Mouse (Mus musculus): ENCODE results near the gene Foxr1. TPM values are rescaled to one million over a fixed set of nuclear protein-coding genes. Genes with fewer than 3 reads are reported as not detected.

Foxr1 gene
- total RNA-seq, 1 experiment, result 1.9 TPM

- TF ChIP-seq CHD2 (IDR thresholded peaks at IDR 0.05; ENCODE audit: low read depth, low read length) (peak; percentile 6; the same call in 1 of the 2 replicates), ZNF384 (IDR thresholded peaks at IDR 0.05; ENCODE audit: low read depth, low read length) (no peak)
- in situ Hi-C loops (cut with MboI; ENCODE audit: low sequenced_read_pairs in 2 of 2, unreplicated experiment in 2 of 2), result no loop called here
- peaks cover 36% of the 10 kb centered on the region for H3K36me3 ChIP-seq (ENCODE audit: control insufficient read depth, insufficient read depth, low read length, poor library complexity, severe bottlenecking)
- H3K27ac ChIP-seq (ENCODE audit: insufficient read depth, low read depth, low read length, poor library complexity, severe bottlenecking), result peak overlapping the region; percentile 92
- peak overlapping the region; percentile 98 for H3K9ac ChIP-seq (ENCODE audit: insufficient read depth, low read depth, low read length, poor library complexity, severe bottlenecking)
- peak overlapping the region; percentile 84 to 95 for H3K4me3 ChIP-seq (ENCODE audit: insufficient read depth in 1 of 2, low read depth in 1 of 2, low read length in 2 of 2, poor library complexity in 1 of 2, severe bottlenecking in 1 of 2)
- peaks cover 0 to 3% of the 10 kb centered on the region in 2 experiments; a peak in 2 of 4 replicates for H3K4me1 ChIP-seq (ENCODE audit: control insufficient read depth in 2 of 2, insufficient read depth in 2 of 2, low read length in 2 of 2, poor library complexity in 1 of 2)
- no peak for DNase-seq (ENCODE audit: low read depth, low spot score)
- H3K9me3 ChIP-seq (ENCODE audit: control insufficient read depth, insufficient read depth, low read depth, low read length), result no peaks in the 10 kb centered on the region
Observed at GRCm38 (mm10) chr9:44407752-44408097, 33.2 kb downstream of the Foxr1 start.

GRCm38 (mm10) chr9:44406906-44407751 lies 33.8 kb downstream of the Foxr1 start, which contains the start of the genes Rps25 and Trappc4:
Gene Rps25 (plus strand): TSS chr9:44407139.
Gene Trappc4 (minus strand): TSS chr9:44407600.
- in situ Hi-C loops (cut with MboI; ENCODE audit: low sequenced_read_pairs in 2 of 2, unreplicated experiment in 2 of 2), result no loop called here
- H3K36me3 ChIP-seq (ENCODE audit: control insufficient read depth, insufficient read depth, low read length, poor library complexity, severe bottlenecking), result peaks cover 37% of the 10 kb centered on the region
- H3K9ac ChIP-seq (ENCODE audit: insufficient read depth, low read depth, low read length, poor library complexity, severe bottlenecking), result peak within 1 kb of the TSS; percentile 98
- TF ChIP-seq HCFC1 (IDR thresholded peaks at IDR 0.05; ENCODE audit: borderline replicate concordance, insufficient read depth, low read length), result peak; percentile 56; the same call in 1 of the 2 replicates
- TF ChIP-seq MAFK (IDR thresholded peaks at IDR 0.05; ENCODE audit: insufficient read depth, low read depth, low read length), result no peak
- TF ChIP-seq CHD2 (IDR thresholded peaks at IDR 0.05; ENCODE audit: low read depth, low read length), result peak; percentile 57; the same call in 1 of the 2 replicates
- TF ChIP-seq ZC3H11A (IDR thresholded peaks at IDR 0.05; ENCODE audit: borderline replicate concordance, low read depth, low read length), result no peak
- no peaks in the 10 kb centered on the region for H3K9me3 ChIP-seq (ENCODE audit: control insufficient read depth, insufficient read depth, low read depth, low read length)
- peak; percentile 93 for DNase-seq (ENCODE audit: low read depth, low spot score)
- H3K27ac ChIP-seq (ENCODE audit: insufficient read depth, low read depth, low read length, poor library complexity, severe bottlenecking), result peak within 1 kb of the TSS; percentile 92
- H3K4me1 ChIP-seq (ENCODE audit: control insufficient read depth in 2 of 2, insufficient read depth in 2 of 2, low read length in 2 of 2, poor library complexity in 1 of 2), result peaks cover 0 to 3% of the 10 kb centered on the region in 2 experiments; a peak in 2 of 4 replicates
- peak within 1 kb of the TSS; percentile 84 to 95 for H3K4me3 ChIP-seq (ENCODE audit: insufficient read depth in 1 of 2, low read depth in 1 of 2, low read length in 2 of 2, poor library complexity in 1 of 2, severe bottlenecking in 1 of 2)

DNA sequence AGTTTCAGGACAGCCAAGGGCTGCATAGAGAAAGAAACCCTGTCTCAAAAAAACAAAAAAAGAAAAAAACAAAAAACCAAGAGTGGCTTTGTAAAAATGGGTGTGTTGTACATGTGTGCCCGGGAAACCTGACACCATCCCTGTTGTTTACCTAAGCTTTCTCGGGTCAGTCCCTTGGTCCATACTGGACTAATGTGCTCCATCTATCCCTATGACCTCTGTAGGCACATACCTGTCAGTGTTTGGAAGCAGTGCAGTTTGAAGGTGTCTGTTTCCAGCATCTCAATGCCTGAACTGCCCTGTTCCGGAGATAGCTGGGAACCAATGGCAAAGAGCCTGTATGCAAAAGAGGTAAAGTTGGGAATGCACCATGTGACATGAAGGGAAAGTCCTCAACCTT lies 35.9 kb downstream of the Foxr1 start:
- in situ Hi-C loops (cut with MboI; ENCODE audit: low sequenced_read_pairs in 2 of 2, unreplicated experiment in 2 of 2), result no loop called here
- no peak overlapping the region for H3K4me3 ChIP-seq (ENCODE audit: insufficient read depth in 1 of 2, low read depth in 1 of 2, low read length in 2 of 2, poor library complexity in 1 of 2, severe bottlenecking in 1 of 2)
- peaks cover 0 to 3% of the 10 kb centered on the region in 2 experiments; a peak in 1 of 4 replicates for H3K4me1 ChIP-seq (ENCODE audit: control insufficient read depth in 2 of 2, insufficient read depth in 2 of 2, low read length in 2 of 2, poor library complexity in 1 of 2)
- no peak overlapping the region for H3K27ac ChIP-seq (ENCODE audit: insufficient read depth, low read depth, low read length, poor library complexity, severe bottlenecking)
- DNase-seq (ENCODE audit: low read depth, low spot score), result no peak
- H3K9me3 ChIP-seq (ENCODE audit: control insufficient read depth, insufficient read depth, low read depth, low read length), result no peaks in the 10 kb centered on the region
- TF ChIP-seq ZC3H11A (IDR thresholded peaks at IDR 0.05; ENCODE audit: borderline replicate concordance, low read depth, low read length) (no peak), HCFC1 (IDR thresholded peaks at IDR 0.05; ENCODE audit: borderline replicate concordance, insufficient read depth, low read length) (no peak), MAFK (IDR thresholded peaks at IDR 0.05; ENCODE audit: insufficient read depth, low read depth, low read length) (no peak), CHD2 (IDR thresholded peaks at IDR 0.05; ENCODE audit: low read depth, low read length) (no peak), ZNF384 (IDR thresholded peaks at IDR 0.05; ENCODE audit: low read depth, low read length) (no peak)
- no peak overlapping the region for H3K9ac ChIP-seq (ENCODE audit: insufficient read depth, low read depth, low read length, poor library complexity, severe bottlenecking)
- H3K36me3 ChIP-seq (ENCODE audit: control insufficient read depth, insufficient read depth, low read length, poor library complexity, severe bottlenecking), result peaks cover 26% of the 10 kb centered on the region

DNA sequence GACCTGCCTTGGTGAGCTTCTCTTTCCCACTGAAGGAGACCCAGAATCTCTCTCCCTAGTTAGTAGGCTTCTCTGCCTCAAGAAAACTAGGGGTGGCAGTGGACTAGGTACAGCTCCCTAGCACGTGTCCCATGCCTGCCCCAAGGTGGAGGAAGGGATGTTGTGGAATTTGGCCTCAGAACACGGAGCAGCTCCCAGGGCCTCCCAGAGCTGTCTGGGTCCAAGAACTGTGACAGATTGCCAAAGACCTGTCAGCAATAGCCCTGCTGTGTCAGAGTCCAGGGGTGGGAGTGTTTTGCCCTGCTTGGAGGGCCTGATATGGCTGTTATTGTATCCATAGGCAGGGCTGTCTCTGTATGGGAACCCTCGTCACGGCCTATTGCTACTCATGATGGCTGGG lies 39.9 kb downstream of the Foxr1 start:
- no peak overlapping the region for H3K9ac ChIP-seq (ENCODE audit: insufficient read depth, low read depth, low read length, poor library complexity, severe bottlenecking)
- in situ Hi-C loops (cut with MboI; ENCODE audit: low sequenced_read_pairs in 2 of 2, unreplicated experiment in 2 of 2), result no loop called here
- TF ChIP-seq CHD2 (IDR thresholded peaks at IDR 0.05; ENCODE audit: low read depth, low read length) (no peak), MAFK (IDR thresholded peaks at IDR 0.05; ENCODE audit: insufficient read depth, low read depth, low read length) (no peak), ZNF384 (IDR thresholded peaks at IDR 0.05; ENCODE audit: low read depth, low read length) (no peak), HCFC1 (IDR thresholded peaks at IDR 0.05; ENCODE audit: borderline replicate concordance, insufficient read depth, low read length) (no peak), ZC3H11A (IDR thresholded peaks at IDR 0.05; ENCODE audit: borderline replicate concordance, low read depth, low read length) (no peak)
- H3K4me3 ChIP-seq (ENCODE audit: insufficient read depth in 1 of 2, low read depth in 1 of 2, low read length in 2 of 2, poor library complexity in 1 of 2, severe bottlenecking in 1 of 2), result no peak overlapping the region
- no peak overlapping the region for H3K27ac ChIP-seq (ENCODE audit: insufficient read depth, low read depth, low read length, poor library complexity, severe bottlenecking)
- H3K36me3 ChIP-seq (ENCODE audit: control insufficient read depth, insufficient read depth, low read length, poor library complexity, severe bottlenecking), result peaks cover 14% of the 10 kb centered on the region
- H3K4me1 ChIP-seq (ENCODE audit: control insufficient read depth in 2 of 2, insufficient read depth in 2 of 2, low read length in 2 of 2, poor library complexity in 1 of 2), result peaks cover 3 to 6% of the 10 kb centered on the region in 2 experiments; a peak in 3 of 4 replicates
- DNase-seq (ENCODE audit: low read depth, low spot score), result no peak
- H3K9me3 ChIP-seq (ENCODE audit: control insufficient read depth, insufficient read depth, low read depth, low read length), result no peaks in the 10 kb centered on the region
